Mouse (Mus musculus): Measurements from ENCODE around the gene Ddx6.

Ddx6 gene

GRCm38 (mm10) chr9:44643103-44643502, 38.4 kb downstream of the Ddx6 start:
- DNase-seq: no peak

DNA sequence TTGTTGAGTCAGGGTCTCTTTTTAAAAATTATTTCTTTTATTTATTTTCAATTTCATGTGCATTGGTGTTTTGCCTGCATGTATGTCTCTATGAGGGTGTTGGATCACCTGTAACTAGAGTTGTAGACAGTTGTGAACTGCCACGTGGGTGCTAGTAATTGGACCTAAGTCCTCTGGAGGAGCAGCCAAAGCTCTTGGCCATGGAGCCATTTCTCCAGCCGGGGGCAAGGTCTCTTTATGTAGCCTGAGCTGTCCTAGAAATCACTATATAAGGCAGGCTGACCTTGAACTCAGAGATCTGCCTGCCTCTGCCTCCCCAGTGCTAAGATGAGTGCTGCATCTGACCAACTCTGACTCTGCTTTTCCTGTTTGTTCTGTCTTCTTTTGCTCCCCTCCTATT, 39.5 kb downstream of the Ddx6 start:
- no peak for DNase-seq

DNA sequence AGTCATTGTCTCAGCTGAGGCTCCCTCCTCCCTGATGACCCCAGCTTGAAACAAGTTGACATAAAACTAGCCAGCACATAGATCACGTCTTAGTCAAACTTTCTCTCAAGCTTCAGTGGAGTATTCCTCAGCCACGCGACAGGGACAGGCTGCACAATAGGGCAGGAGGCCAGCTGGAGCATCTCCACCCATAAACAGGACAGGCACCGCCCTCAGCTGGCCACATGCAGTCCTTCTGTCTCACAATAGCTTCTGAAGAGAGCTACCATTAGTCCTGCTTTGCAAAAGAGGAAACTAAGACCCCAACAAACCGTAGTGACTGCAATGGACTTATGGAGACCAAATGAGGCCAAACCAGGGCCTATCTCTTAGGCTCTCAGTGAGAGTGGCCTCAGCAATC, 40.8 kb downstream of the Ddx6 start:
- no peak for DNase-seq

DNA sequence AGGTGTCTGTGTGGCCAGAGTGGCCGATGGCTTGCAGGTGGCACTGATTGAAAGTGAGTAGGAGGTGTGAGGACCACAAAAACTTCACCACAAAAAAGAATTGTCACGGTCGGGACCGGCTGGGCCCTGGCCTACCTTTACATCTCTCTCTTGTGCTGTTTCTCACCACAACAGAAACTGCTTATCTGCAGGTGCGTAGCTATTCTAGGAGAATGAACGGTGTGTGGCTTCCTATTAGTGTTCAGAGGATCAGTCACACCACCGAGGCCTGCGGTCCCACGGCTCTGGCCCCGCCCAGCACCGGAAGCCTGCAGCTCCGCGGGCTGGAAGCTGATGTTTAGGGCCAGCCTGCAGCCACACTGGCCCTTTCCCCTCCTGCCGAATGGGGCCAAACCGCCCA, 41.2 kb downstream of the Ddx6 start:
- DNase-seq: peak; percentile 75 to 85

DNA sequence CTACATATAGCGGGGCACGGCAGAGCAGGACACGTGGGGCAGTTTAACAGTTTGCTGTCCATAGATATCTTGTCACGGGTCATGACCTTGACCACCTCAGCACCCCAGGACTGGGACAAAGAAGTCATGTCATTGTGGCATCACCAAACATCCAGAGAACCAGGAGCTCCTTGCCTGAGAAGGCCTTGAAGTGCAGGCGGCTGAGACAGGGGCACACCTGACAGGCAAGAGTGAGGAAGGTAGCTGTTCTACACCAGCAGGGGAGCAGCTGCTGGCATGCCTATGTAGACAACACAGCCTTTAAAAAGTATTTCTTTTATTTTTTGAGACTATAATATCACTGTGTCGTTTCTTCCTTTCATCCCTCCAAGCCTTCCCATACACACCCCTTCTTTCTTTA, 41.7 kb downstream of the Ddx6 start:
- DNase-seq: peak; percentile 32 to 44

- DNase-seq: no peak
These were observed 42.3 kb downstream of the Ddx6 start for GRCm38 (mm10) chr9:44647026-44647425.

DNA sequence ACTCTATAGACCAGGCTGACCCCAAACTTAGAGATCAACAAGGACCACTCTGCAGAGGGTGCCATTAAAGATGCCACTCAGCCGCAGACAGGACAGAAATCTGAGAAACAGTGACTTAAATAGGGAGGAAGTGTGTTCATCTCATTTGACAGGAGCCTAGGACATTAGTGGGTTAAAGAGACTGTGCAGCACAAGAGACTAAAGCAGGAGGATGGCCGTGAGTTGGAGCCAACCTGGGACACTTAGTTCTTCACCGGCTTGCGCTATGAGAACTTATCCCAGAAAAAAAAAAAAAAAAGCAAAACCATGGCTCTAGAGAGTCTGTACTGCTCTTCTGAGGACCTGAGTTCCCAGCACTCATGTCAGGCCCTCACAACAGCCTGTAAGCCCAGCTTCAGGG, 43.0 kb downstream of the Ddx6 start:
- DNase-seq: no peak

GRCm38 (mm10) chr9:44648881-44649281, 44.2 kb downstream of the Ddx6 start:
- peak; percentile 53 to 69 for DNase-seq

GRCm38 (mm10) chr9:44652027-44652426, 47.3 kb downstream of the Ddx6 start:
- peak; percentile 74 to 77 for DNase-seq

GRCm38 (mm10) chr9:44653896-44654295, 49.2 kb downstream of the Ddx6 start:
- DNase-seq: no peak

GRCm38 (mm10) chr9:44655098-44656066, 50.7 kb downstream of the Ddx6 start:
- peak; percentile 39 to 47 for DNase-seq

DNA sequence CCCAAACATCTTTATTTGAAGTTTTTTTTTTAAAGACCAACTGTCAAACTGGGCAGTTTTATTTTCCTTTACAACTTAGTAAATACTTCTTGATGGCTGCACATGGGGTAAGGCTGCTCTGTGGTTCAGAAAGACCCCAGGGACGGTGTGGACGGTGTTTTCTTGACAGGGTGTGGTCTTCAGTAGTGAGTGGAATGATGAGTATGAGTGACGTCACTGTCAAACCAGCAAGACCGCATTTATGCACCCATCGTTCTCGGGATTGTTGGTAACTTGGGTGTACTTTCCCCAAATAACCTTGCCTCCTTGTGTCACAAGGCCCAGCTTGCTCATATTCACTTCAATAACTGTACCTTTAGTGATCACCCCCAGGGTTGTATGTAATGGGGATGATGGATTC, 59.0 kb downstream of the Ddx6 start:
- no peak for DNase-seq

- no peak for DNase-seq
These were observed 66.7 kb downstream of the Ddx6 start for GRCm38 (mm10) chr9:44671416-44671815.

DNA sequence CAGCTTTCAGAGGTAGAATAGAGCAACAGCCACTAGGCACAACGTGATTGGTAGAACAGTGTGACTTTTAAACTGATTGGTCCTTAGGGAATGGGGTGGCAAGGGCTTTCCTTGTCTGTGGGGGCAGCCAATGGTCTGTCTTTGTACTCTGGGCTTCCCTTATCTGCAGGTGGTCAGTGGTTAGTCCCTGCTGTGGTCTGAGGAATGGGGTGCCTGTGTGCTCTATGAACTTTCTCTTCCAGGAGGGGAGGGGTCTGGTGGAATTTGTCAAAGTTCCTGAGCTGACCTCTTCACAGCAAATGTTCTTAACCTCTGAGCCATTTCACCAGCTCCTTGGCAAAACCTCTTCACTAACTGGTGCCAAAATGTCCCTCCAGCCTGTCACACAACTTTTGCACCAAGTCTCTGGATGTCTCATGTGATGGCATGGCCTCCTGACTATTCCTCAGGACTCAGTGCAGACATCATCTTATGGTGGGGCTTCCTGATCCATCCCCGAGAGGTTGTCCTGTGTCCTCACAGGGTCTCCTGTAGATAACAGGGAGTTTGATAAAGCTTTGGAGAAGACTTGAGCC, 67.7 kb downstream of the Ddx6 start:
- DNase-seq: no peak

- no peak for DNase-seq
These were observed 68.3 kb downstream of the Ddx6 start, which contains the start of gene Treh for GRCm38 (mm10) chr9:44673005-44673404. Gene Treh, plus strand, starts transcription at chr9:44673233.

- no peak for DNase-seq
These were observed 73.7 kb downstream of the Ddx6 start for GRCm38 (mm10) chr9:44678288-44678871.

- DNase-seq: no peak
These were observed 74.9 kb downstream of the Ddx6 start for GRCm38 (mm10) chr9:44679565-44679964.

DNA sequence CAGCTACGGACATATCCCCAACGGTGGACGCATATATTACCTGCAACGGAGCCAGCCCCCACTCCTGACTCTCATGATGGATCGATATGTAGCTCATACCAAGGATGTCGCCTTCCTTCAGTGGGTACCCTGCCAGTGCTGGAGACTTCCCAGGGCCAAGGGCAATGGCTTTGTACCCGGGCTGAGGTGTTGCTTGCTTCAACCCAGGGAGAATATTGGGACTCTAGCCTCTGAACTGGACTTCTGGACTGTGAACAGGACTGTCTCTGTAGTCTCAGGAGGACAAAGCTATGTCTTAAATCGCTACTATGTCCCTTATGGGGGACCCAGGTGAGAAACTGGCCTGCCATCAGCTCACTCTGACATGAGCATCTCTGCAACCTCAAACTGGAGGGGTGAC, 78.4 kb downstream of the Ddx6 start:
- DNase-seq: no peak

DNA sequence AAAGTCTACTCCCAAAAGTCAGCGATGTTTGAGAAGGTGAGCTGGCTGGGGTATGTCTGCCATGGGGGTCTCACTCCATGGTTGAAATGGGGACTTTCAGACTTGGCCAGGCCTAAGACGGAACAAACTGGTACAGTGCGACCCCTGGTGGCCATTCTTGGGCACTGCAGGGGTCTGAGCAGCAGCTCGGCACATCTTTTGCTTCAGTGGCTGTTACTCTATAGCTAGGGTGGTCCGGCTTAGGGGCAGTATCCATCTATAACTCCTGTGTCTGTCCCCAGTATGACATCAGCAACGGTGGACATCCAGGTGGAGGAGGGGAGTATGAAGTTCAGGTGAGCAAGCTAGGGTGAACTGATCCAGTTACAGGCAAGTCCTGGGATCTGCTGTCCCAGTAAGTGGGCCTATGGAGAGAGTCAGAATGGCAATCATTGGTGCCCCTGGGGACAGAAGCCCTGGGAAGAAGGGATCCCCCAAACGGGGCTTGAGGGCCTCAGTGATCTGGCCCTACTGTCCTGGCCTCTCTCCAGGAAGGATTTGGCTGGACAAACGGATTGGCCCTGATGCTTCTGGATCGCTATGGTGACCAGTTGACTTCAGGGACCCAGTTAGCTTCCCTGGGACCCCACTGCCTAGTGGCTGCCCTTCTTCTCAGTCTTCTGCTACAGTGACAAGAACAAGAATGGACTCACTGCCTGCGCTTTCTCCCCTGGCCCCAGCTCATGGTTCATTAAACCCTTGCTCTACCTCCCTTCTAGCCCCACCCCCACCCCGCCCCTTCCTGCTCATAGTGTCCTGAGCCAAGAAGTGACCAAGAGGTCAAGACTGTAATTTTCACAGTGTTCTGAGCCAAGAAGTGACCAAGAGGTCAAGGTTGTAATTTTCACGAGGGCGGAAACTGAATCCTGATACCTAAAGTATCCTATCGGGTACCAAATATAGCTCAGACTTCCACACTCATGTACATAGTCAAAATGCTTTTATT, 80.9 kb downstream of the Ddx6 start:
- DNase-seq: peak; percentile 68 to 72

DNA sequence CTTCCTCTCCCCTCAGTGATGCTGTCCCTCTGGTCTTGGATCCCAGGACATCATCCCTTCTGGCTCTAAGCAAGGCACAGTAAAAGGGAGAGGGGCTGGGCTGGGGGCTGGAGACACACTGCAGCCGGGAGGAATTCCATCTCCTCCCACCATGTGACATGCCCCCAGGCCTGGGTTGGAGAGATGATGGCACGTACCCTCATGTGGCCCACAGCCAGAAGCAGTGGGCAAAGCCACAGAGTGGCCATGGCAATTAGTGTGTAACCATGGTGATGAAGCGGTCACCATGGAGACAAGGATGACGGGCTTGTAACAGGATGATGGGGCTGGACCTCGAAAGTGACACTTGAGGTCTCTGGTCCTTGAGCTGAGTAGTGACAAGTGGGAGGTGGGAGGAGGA, 81.9 kb downstream of the Ddx6 start:
- no peak for DNase-seq

DNA sequence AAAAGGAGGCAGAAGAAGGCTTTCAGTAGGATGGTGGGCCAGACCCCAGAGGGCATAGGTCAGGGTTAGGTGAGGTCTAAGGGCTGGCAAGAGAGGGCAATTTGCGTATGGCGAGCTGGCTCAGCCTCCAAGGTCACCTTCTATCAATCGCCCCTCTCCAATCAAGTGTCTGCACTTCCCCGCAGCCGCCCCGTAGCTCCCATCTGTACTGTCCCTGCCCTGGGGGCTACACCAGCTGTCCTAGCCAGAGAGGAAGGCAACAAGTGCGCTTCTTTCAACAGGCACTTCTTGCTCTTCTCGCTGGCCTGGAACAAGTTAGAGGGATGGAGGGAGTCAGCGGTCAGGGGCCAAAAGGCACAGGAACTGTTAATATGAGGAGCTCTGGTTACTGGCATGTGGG, 83.3 kb downstream of the Ddx6 start:
- no peak for DNase-seq
